Comparison of ENCODE assay signal across 27 mouse cellular contexts in the genomic region with DNA sequence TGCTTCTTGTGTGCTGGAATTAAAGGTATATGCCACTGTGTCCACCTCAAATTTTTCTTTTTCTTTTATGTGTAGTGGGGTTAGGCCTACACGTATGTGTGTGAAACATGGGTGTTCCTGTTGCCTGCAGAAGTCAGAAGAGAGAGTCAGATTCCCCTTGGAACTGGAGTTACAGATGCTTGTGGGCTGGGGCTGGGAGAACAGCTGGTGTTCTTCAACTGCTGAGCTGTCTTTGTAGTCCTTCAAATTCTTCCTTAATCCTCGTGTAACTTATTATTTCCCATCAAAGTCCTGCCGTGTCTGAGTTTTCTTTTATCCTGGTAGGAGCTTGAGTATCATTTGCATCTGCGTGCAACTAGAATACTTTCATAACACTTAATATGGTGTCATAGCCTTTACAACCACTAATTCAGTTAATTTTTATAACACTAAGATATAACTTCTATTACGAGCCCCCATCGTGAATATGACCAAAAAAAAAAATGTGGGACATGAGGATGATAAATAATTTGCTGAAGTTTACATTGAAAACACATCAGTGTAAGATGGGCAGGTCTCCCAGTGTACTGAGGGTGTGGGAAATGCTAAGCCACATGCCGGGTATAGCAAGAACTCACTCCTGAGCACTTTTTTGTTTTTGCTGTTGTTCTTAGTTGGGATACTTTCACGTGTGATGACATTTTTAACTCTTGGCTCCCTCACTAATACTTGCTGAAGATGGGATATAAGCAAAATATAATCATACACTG. TPM values are rescaled to one million over a fixed set of nuclear protein-coding genes. Genes with fewer than 3 reads are reported as not detected.
DNase-seq lines count a peak whose midpoint lies in the region; ATAC-seq and TF ChIP-seq lines count a peak whose summit lies in the region.
"Had no signal": no experiment of that assay in that cellular context is flagged by ENCODE, and none has a peak within 500 bp of the region (broad histone marks: within the 10 kb centered on the region; RNA-seq: fewer than 3 reads in every experiment).

No protein-coding gene starts in this region.

- TF ChIP-seq CTCF in lung, embryonic 14.5 days (IDR thresholded peaks at IDR 0.05; ENCODE audit: low read depth): no peak
- no peak for TF ChIP-seq CTCF in lung, adult 2 months (IDR thresholded peaks at IDR 0.05; ENCODE audit: insufficient read depth, low read length)
- no peak for TF ChIP-seq CTCF in stomach, postnatal 0 days (IDR thresholded peaks at IDR 0.05; ENCODE audit: low read depth)

- H3K36me3 ChIP-seq in intestine, embryonic 16.5 days (ENCODE audit: control insufficient read depth, insufficient read depth, low read length): no peaks in the 10 kb centered on the region
- no peaks in the 10 kb centered on the region for H3K36me3 ChIP-seq in intestine, embryonic 15.5 days
- H3K36me3 ChIP-seq in kidney, embryonic 16.5 days (ENCODE audit: insufficient read depth, low read length): no peaks in the 10 kb centered on the region
- no peaks in the 10 kb centered on the region for H3K36me3 ChIP-seq in lung, embryonic 14.5 days (ENCODE audit: insufficient read depth)
- no peaks in the 10 kb centered on the region for H3K36me3 ChIP-seq in stomach, embryonic 16.5 days (ENCODE audit: control insufficient read depth, insufficient read depth, low read length)
- no peaks in the 10 kb centered on the region for H3K36me3 ChIP-seq in stomach, postnatal 0 days (ENCODE audit: control insufficient read depth, insufficient read depth, low read length)
- H3K36me3 ChIP-seq: forebrain, embryonic 10.5 days; G1E; heart, embryonic 13.5 days had no signal

- no peak for ATAC-seq in intestine, embryonic 16.5 days
- no peak for ATAC-seq in intestine, embryonic 15.5 days
- ATAC-seq in kidney, embryonic 16.5 days (ENCODE audit: low FRiP score, low TSS enrichment): no peak
- peak; percentile 69; the same call in 1 of the 2 replicates for ATAC-seq in lung, embryonic 14.5 days (ENCODE audit: insufficient read depth)
- no peak for ATAC-seq in stomach, embryonic 16.5 days (ENCODE audit: insufficient read depth, low FRiP score)
- no peak for ATAC-seq in stomach, postnatal 0 days (ENCODE audit: low FRiP score, low TSS enrichment)
- ATAC-seq: forebrain, embryonic 14.5 days; forebrain, postnatal 0 days; Patski had no signal

- no peak for TF ChIP-seq EP300 in stomach, postnatal 0 days (optimal IDR thresholded peaks at IDR 0.05)

- DNase-seq in kidney, postnatal 36 days: no peak
- peak; percentile 80 for DNase-seq in lung, embryonic 14.5 days
- no peak for DNase-seq in lung, adult 2 months
- DNase-seq in stomach, postnatal 0 days (ENCODE audit: low spot score): no peak
- DNase-seq: adrenal gland, postnatal 10 days; adrenal gland, postnatal 36 days; B cell, adult 2 months; cerebellum, adult 18-20 months; cerebellum, adult 9-10 months; cerebellum, postnatal 14 days; forebrain, postnatal 0 days; gastrocnemius, adult 2 months; gastrocnemius, postnatal 14 days; heart, adult 18-20 months; heart, postnatal 14 days; heart, postnatal 4 days had no signal

- WGBS in intestine, embryonic 16.5 days: 44% methylated on average over 8 of the region's 8 CpGs
- WGBS in intestine, embryonic 15.5 days: 38% methylated on average over 8 of the region's 8 CpGs
- 34% methylated on average over 8 of the region's 8 CpGs for WGBS in kidney, embryonic 16.5 days
- WGBS in lung, embryonic 14.5 days: 27% methylated on average over 8 of the region's 8 CpGs
- WGBS in lung, adult 2 months: 53% methylated on average over 8 of the region's 8 CpGs
- WGBS in stomach, embryonic 16.5 days: 45% methylated on average over 8 of the region's 8 CpGs
- WGBS in stomach, postnatal 0 days: 35% methylated on average over 8 of the region's 8 CpGs

- no peak overlapping the region for H3K4me3 ChIP-seq in intestine, embryonic 16.5 days (ENCODE audit: low read length)
- H3K4me3 ChIP-seq in intestine, embryonic 15.5 days (replicated peaks): no peak overlapping the region
- no peak overlapping the region for H3K4me3 ChIP-seq in kidney, embryonic 16.5 days (ENCODE audit: low read length)
- no peak overlapping the region for H3K4me3 ChIP-seq in lung, embryonic 14.5 days (ENCODE audit: low read depth, low read length)
- no peak overlapping the region for H3K4me3 ChIP-seq in lung, adult 2 months (replicated peaks; ENCODE audit: extremely low read depth, low read depth, low read length)
- H3K4me3 ChIP-seq in stomach, embryonic 16.5 days (replicated peaks; ENCODE audit: low read length): no peak overlapping the region
- H3K4me3 ChIP-seq in stomach, postnatal 0 days (ENCODE audit: low read depth, low read length): no peak overlapping the region
- H3K4me3 ChIP-seq: forebrain, embryonic 10.5 days; gastrocnemius, adult 2 months; heart, embryonic 13.5 days had no signal

- H3K27me3 ChIP-seq in intestine, embryonic 16.5 days (replicated peaks; ENCODE audit: control insufficient read depth, insufficient read depth, low read length): no peaks in the 10 kb centered on the region
- no peaks in the 10 kb centered on the region for H3K27me3 ChIP-seq in intestine, embryonic 15.5 days (replicated peaks)
- H3K27me3 ChIP-seq in kidney, embryonic 16.5 days (ENCODE audit: insufficient read depth, low read length): peaks cover 4% of the 10 kb centered on the region
- H3K27me3 ChIP-seq in lung, embryonic 14.5 days (ENCODE audit: insufficient read depth, low read length): no peaks in the 10 kb centered on the region
- no peaks in the 10 kb centered on the region for H3K27me3 ChIP-seq in stomach, embryonic 16.5 days (ENCODE audit: control insufficient read depth, insufficient read depth, low read length)
- no peaks in the 10 kb centered on the region for H3K27me3 ChIP-seq in stomach, postnatal 0 days (ENCODE audit: control insufficient read depth, insufficient read depth, low read length)
- H3K27me3 ChIP-seq: CH12.LX, Patski had no signal

- TF ChIP-seq POLR2A in lung, adult 2 months (IDR thresholded peaks at IDR 0.05; ENCODE audit: borderline replicate concordance, extremely low read depth, low read depth, low read length): no peak

- H3K9me3 ChIP-seq in intestine, embryonic 16.5 days (ENCODE audit: control insufficient read depth, low read length): no peaks in the 10 kb centered on the region
- H3K9me3 ChIP-seq in intestine, embryonic 15.5 days: no peaks in the 10 kb centered on the region
- H3K9me3 ChIP-seq in kidney, embryonic 16.5 days (ENCODE audit: low read length): no peaks in the 10 kb centered on the region
- H3K9me3 ChIP-seq in lung, embryonic 14.5 days (ENCODE audit: low read depth, low read length): no peaks in the 10 kb centered on the region
- H3K9me3 ChIP-seq in stomach, embryonic 16.5 days (replicated peaks; ENCODE audit: control insufficient read depth, low read length): no peaks in the 10 kb centered on the region
- H3K9me3 ChIP-seq in stomach, postnatal 0 days (ENCODE audit: control insufficient read depth, low read length): no peaks in the 10 kb centered on the region
- H3K9me3 ChIP-seq: heart, embryonic 13.5 days had no signal

- H3K4me1 ChIP-seq in intestine, embryonic 16.5 days (ENCODE audit: control insufficient read depth, insufficient read depth, low read length): peaks cover 18% of the 10 kb centered on the region
- H3K4me1 ChIP-seq in intestine, embryonic 15.5 days (replicated peaks): peaks cover 22% of the 10 kb centered on the region
- peaks cover 26% of the 10 kb centered on the region for H3K4me1 ChIP-seq in kidney, embryonic 16.5 days (ENCODE audit: insufficient read depth, low read length)
- no peaks in the 10 kb centered on the region; the same call in 1 of the 2 replicates for H3K4me1 ChIP-seq in lung, embryonic 14.5 days (ENCODE audit: insufficient read depth)
- peaks cover 2% of the 10 kb centered on the region; the same call in 1 of the 2 replicates for H3K4me1 ChIP-seq in lung, adult 2 months (ENCODE audit: control insufficient read depth, insufficient read depth, low read length)
- peaks cover 24% of the 10 kb centered on the region for H3K4me1 ChIP-seq in stomach, embryonic 16.5 days (ENCODE audit: control insufficient read depth, insufficient read depth, low read length)
- H3K4me1 ChIP-seq in stomach, postnatal 0 days (replicated peaks; ENCODE audit: control insufficient read depth, insufficient read depth): no peaks in the 10 kb centered on the region

- H3K9ac ChIP-seq in intestine, embryonic 16.5 days (ENCODE audit: low read depth, low read length): no peak overlapping the region
- H3K9ac ChIP-seq in intestine, embryonic 15.5 days: no peak overlapping the region
- no peak overlapping the region for H3K9ac ChIP-seq in kidney, embryonic 16.5 days (replicated peaks; ENCODE audit: low read length)
- no peak overlapping the region for H3K9ac ChIP-seq in lung, embryonic 14.5 days
- H3K9ac ChIP-seq in stomach, embryonic 16.5 days (ENCODE audit: low read length): no peak overlapping the region
- no peak overlapping the region for H3K9ac ChIP-seq in stomach, postnatal 0 days (ENCODE audit: low read length)
- H3K9ac ChIP-seq: forebrain, postnatal 0 days; heart, embryonic 13.5 days; hindbrain, embryonic 14.5 days had no signal

- H3K27ac ChIP-seq in intestine, embryonic 16.5 days (ENCODE audit: low read length): 0 out of 2 replicates have a peak overlapping the region, but pooled peaks have one; percentile 35
- no peak overlapping the region for H3K27ac ChIP-seq in intestine, embryonic 15.5 days
- peak overlapping the region; percentile 75; the same call in 1 of the 2 replicates for H3K27ac ChIP-seq in kidney, embryonic 16.5 days (ENCODE audit: low read length)
- peak overlapping the region; percentile 39; the same call in 1 of the 2 replicates for H3K27ac ChIP-seq in lung, embryonic 14.5 days (ENCODE audit: low read depth)
- H3K27ac ChIP-seq in stomach, embryonic 16.5 days (ENCODE audit: low read length): peak overlapping the region; percentile 19; the same call in 1 of the 2 replicates
- no peak overlapping the region for H3K27ac ChIP-seq in stomach, postnatal 0 days (replicated peaks)
- H3K27ac ChIP-seq: forebrain, embryonic 10.5 days; gastrocnemius, adult 2 months; heart, embryonic 13.5 days; hindbrain, embryonic 14.5 days had no signal

- no peak overlapping the region for H3K4me2 ChIP-seq in intestine, embryonic 16.5 days (ENCODE audit: low read depth, low read length)
- no peak overlapping the region for H3K4me2 ChIP-seq in intestine, embryonic 15.5 days (replicated peaks)
- H3K4me2 ChIP-seq in kidney, embryonic 16.5 days (replicated peaks; ENCODE audit: low read depth, low read length): no peak overlapping the region
- H3K4me2 ChIP-seq in lung, embryonic 14.5 days: no peak overlapping the region
- H3K4me2 ChIP-seq in stomach, embryonic 16.5 days (ENCODE audit: low read depth, low read length): no peak overlapping the region
- H3K4me2 ChIP-seq in stomach, postnatal 0 days (replicated peaks; ENCODE audit: low read depth): no peak overlapping the region
- H3K4me2 ChIP-seq: heart, embryonic 13.5 days; hindbrain, embryonic 14.5 days had no signal

RNA-seq across cellular contexts. Expression of gene Egln3, which starts 4.9 kb away (rescaled TPM):
- polyA plus RNA-seq in intestine, embryonic 16.5 days (2015; fragmentation: Nextera tagmentation; extraction: Ambion mirVana): 69.4 and 73.6 TPM in 2 replicates
- polyA plus RNA-seq in intestine, embryonic 15.5 days (2015; fragmentation: Nextera tagmentation; extraction: Ambion mirVana): 54.2 and 57.9 TPM in 2 replicates
- 15.4 and 15.5 TPM in 2 replicates for polyA plus RNA-seq in kidney, embryonic 16.5 days (2015; fragmentation: Nextera tagmentation; extraction: Ambion mirVana)
- 11.4 and 15.5 TPM in 2 replicates for polyA plus RNA-seq in lung, embryonic 14.5 days (2014; fragmentation: Nextera tagmentation; extraction: Ambion mirVana)
- polyA plus RNA-seq in lung, adult 2 months (2012; rRNA removed): 1.9 and 9.2 TPM in 2 replicates
- 59.8 and 64.7 TPM in 2 replicates for polyA plus RNA-seq in stomach, embryonic 16.5 days (2015; fragmentation: Nextera tagmentation; extraction: Ambion mirVana)
- polyA plus RNA-seq in stomach, postnatal 0 days (2015; fragmentation: Nextera tagmentation; extraction: Ambion mirVana): 78.8 and 80.3 TPM in 2 replicates
- polyA plus RNA-seq: G1E had no signal

Comparison
In these comparisons a context has a peak if more than half of its experiments do, and no peak if none do; other contexts are left out.
1. H3K27ac ChIP-seq: peak in intestine, embryonic 16.5 days (single experiment), kidney, embryonic 16.5 days (single experiment), lung, embryonic 14.5 days (single experiment) and stomach, embryonic 16.5 days (single experiment); none in intestine, embryonic 15.5 days (single experiment) and stomach, postnatal 0 days (single experiment).